Mouse (Mus musculus): ENCODE data around the gene Ntm. TPM values are rescaled to one million over a fixed set of nuclear protein-coding genes. Genes with fewer than 3 reads are reported as not detected.

Gene Ntm
- polyA plus RNA-seq, 1 experiment from 2014 or later = 248 TPM

DNA sequence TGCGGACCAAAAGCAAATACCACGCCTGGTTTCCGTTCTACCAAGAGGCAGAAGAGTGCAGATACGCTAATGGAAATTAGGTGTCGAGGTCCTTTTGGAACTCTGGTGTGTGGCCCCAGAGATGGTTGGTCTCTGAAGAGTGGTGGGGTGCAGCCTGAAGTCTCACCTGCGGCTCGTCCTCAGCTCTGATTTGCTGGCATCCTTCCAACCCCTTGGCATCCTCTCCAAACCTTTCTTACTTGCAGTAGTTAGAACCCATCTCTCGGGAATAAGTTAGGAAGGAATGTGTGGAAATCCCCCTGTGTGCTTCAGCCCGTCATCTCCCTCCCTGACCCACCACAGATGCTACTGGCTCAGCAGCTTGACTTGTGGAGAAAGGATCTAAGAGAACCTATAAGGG, 367.6 kb downstream of the Ntm start:
- H3K4me1 ChIP-seq = peaks cover 34% of the 10 kb centered on the region
- H3K4me3 ChIP-seq (replicated peaks) = no peak overlapping the region
- ATAC-seq (ENCODE audit: low FRiP score) = no peak
- WGBS = 83% methylated on average over 9 of the region's 9 CpGs
- no peaks in the 10 kb centered on the region for H3K36me3 ChIP-seq
- no peaks in the 10 kb centered on the region for H3K27me3 ChIP-seq (replicated peaks)
- H3K9ac ChIP-seq (replicated peaks) = no peak overlapping the region
- no peaks in the 10 kb centered on the region for H3K9me3 ChIP-seq (replicated peaks)
- H3K4me2 ChIP-seq = no peak overlapping the region
- peak overlapping the region; percentile 37; the same call in 1 of the 2 replicates for H3K27ac ChIP-seq (replicated peaks)

DNA sequence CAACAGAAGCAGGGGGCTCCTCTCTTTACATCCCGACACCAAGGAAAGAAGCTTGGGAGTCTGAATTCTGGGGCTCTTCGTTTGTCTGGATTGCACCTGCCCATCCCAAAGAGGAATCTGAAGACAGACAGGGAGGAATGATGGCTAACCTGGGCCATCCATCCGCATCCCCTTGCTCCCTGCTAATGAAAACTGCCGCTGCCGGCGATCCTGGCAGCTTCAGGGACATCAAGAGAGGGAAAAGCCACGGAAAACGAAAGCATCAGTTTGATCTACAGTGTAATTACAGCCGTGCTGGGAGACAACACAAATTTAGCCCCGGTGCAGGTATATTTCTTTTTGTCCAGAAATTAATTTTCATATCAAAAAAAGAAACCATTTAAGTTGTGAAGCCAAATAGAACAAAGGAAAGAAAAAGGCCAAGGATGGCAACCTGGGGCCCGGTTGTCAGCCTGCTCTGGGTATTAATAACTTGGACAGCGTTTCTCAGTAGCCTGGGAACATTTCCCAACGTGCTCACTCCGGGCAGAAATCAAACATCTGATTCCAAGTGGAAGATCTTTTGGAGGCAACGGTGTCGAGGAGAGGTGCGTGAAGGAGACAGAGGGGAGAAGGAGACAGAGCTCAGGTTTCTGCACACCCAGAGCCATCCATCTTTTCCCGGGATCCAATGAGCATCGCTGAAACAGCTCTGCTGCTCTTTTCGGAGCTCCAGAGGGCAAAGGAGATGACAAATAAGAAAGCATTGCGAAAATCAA, 368.2 kb downstream of the Ntm start:
- no peaks in the 10 kb centered on the region for H3K9me3 ChIP-seq (replicated peaks)
- H3K27ac ChIP-seq (replicated peaks) = peak overlapping the region; percentile 37; the same call in 1 of the 2 replicates
- H3K36me3 ChIP-seq = no peaks in the 10 kb centered on the region
- H3K9ac ChIP-seq (replicated peaks) = no peak overlapping the region
- 47% methylated on average over 21 of the region's 21 CpGs for WGBS
- H3K27me3 ChIP-seq (replicated peaks) = no peaks in the 10 kb centered on the region
- no peak overlapping the region for H3K4me2 ChIP-seq
- ATAC-seq (ENCODE audit: low FRiP score) = no peak
- peaks cover 34% of the 10 kb centered on the region for H3K4me1 ChIP-seq
- no peak overlapping the region for H3K4me3 ChIP-seq (replicated peaks)

DNA sequence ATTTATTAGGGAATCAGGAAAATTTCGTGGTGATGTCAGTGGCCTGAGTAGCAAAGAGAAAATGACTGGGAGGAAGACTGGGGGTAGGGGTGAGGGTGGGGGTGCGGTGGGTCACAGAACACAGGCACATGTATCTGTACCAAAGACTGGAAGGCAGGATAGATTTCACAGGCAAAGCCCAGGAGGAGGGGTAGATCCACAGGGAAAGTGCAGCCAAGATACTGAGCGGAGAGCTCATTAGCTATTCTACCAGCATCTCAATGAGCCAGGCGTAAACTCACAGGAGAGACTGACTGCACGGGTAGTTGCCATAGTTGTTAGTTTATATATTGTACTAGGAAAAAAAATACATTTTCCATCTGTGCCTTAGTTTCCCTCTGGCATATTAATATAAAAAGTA, 375.6 kb downstream of the Ntm start:
- H3K27me3 ChIP-seq (replicated peaks) = no peaks in the 10 kb centered on the region
- no peak overlapping the region for H3K27ac ChIP-seq (replicated peaks)
- no peaks in the 10 kb centered on the region for H3K36me3 ChIP-seq
- H3K9ac ChIP-seq (replicated peaks) = no peak overlapping the region
- no peak overlapping the region for H3K4me3 ChIP-seq (replicated peaks)
- H3K4me2 ChIP-seq = no peak overlapping the region
- ATAC-seq (ENCODE audit: low FRiP score) = no peak; the same call in 1 of the 2 replicates
- H3K9me3 ChIP-seq (replicated peaks) = no peaks in the 10 kb centered on the region
- peaks cover 12% of the 10 kb centered on the region for H3K4me1 ChIP-seq
- WGBS = 35% methylated on average over 5 of the region's 5 CpGs

DNA sequence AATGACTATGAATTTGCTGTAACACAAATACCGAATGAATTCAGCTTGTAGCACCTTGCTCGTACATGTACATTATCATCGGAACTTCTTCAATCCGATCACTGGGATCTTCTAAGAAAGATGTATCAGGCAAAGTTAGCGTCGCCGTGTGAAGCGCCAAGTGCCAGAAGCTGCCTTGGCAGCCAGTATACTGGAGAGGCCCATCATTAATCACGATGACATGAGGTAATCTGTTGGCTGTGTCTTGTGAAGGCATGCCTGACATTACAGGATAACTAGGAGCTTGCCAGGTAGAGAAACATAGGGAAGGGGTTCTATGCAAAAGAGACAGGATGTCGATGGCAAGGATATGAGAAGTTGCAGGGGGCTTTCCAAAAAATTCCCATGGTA, 376.6 kb downstream of the Ntm start:
- no peak overlapping the region for H3K4me3 ChIP-seq (replicated peaks)
- peaks cover 12% of the 10 kb centered on the region for H3K4me1 ChIP-seq
- no peak for ATAC-seq (ENCODE audit: low FRiP score)
- 87% methylated on average over 10 of the region's 10 CpGs for WGBS
- H3K9me3 ChIP-seq (replicated peaks) = no peaks in the 10 kb centered on the region
- no peak overlapping the region for H3K27ac ChIP-seq (replicated peaks)
- no peak overlapping the region for H3K9ac ChIP-seq (replicated peaks)
- H3K4me2 ChIP-seq = no peak overlapping the region
- H3K36me3 ChIP-seq = no peaks in the 10 kb centered on the region
- no peaks in the 10 kb centered on the region for H3K27me3 ChIP-seq (replicated peaks)

DNA sequence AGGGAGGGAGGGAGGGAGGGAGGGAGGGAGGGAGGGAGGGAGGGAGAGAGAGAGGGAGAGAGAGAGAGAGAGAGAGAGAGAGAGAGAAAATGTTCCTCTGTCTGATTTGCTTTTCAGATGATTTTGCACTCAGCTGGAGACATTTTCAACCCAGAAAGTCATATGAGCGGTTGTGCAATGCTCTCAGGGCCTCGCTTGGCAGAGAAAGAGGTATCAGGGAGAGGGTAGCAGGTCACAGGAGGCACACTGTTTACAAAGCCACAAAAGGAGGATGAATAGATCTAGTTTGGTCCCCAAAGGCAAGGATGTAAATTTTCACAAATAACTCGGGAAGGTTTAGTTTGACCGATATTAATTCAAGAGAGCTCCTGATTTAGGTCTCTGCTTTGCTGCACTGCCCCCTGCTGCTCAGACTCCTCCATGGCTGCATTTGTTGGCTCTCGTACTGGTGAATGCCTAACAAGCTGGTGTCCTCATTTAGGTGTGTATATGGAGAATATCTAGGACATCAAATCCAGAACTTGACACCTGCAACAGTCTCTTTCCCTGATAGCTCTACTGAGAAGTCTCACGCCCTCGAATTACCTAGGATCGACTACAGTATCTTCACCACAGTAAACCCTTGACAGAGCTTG, 377.1 kb downstream of the Ntm start:
- Histone ChIP-seq H3K4me1 (peaks cover 12% of the 10 kb centered on the region), H3K27ac (replicated peaks) (no peak overlapping the region), H3K4me3 (replicated peaks) (no peak overlapping the region), H3K36me3 (no peaks in the 10 kb centered on the region), H3K9ac (replicated peaks) (no peak overlapping the region), H3K9me3 (replicated peaks) (no peaks in the 10 kb centered on the region), H3K27me3 (replicated peaks) (no peaks in the 10 kb centered on the region), H3K4me2 (no peak overlapping the region)
- 53% methylated on average over 8 of the region's 8 CpGs for WGBS
- no peak; the same call in 1 of the 2 replicates for ATAC-seq (ENCODE audit: low FRiP score)

DNA sequence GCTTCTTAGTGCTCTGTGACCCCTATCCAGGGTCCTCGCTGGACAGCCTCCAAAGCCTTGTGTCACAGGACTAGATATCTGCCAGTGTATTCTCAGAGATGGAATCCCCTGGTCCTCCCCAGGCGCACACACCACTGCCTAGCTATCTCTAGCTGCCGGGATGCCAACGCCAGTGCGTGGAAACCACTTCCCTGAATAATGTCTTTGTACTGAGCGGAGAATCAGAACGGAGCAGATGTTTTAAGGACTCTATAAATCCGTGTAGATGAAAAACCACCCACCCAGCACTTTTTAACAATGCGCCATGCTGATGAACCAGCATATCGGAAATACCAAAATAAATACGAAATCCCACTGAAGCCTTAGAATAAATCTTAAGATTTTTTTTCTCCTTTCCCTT, 384.7 kb downstream of the Ntm start:
- no peak overlapping the region for H3K27ac ChIP-seq (replicated peaks)
- WGBS = 59% methylated on average over 11 of the region's 11 CpGs

DNA sequence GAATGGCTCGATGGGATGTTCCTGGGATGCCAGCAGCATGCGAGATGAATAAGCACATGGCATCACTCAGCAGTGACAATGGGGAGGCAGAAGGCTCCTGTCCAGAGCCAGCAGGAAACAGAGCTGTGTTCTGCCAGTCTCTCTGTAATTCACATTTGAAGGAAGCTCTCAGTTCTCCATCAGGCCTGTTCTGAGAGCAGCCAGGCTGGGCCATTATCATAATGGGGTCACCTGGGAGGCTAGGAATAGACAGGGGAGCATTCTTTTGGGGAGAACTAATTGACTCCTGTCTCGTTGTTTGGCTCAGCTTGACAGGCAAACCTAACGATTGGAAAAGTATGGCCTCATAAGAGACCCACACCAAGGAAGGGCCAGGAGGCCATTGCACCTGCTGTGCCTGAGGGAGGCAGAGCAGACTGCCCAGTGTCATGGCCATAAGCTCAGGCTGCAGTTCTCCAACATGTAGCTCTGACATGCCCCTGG, 386.8 kb downstream of the Ntm start:
- 0 out of 2 replicates have a peak overlapping the region, but pooled peaks have one; percentile 9 for H3K27ac ChIP-seq (replicated peaks)
- no peak overlapping the region for H3K4me3 ChIP-seq (replicated peaks)
- H3K27me3 ChIP-seq (replicated peaks) = no peaks in the 10 kb centered on the region
- H3K9me3 ChIP-seq (replicated peaks) = no peaks in the 10 kb centered on the region
- WGBS = 23% methylated on average over 4 of the region's 4 CpGs
- H3K36me3 ChIP-seq = no peaks in the 10 kb centered on the region
- H3K9ac ChIP-seq (replicated peaks) = no peak overlapping the region
- ATAC-seq (ENCODE audit: low FRiP score) = no peak
- no peak overlapping the region for H3K4me2 ChIP-seq
- peaks cover 11% of the 10 kb centered on the region for H3K4me1 ChIP-seq

More for the DNA sequence above, 384.7 kb downstream of the Ntm start:
- Histone ChIP-seq H3K9me3 (replicated peaks) (no peaks in the 10 kb centered on the region), H3K27me3 (replicated peaks) (no peaks in the 10 kb centered on the region), H3K36me3 (no peaks in the 10 kb centered on the region), H3K4me1 (peaks cover 11% of the 10 kb centered on the region), H3K4me3 (replicated peaks) (no peak overlapping the region), H3K9ac (replicated peaks) (no peak overlapping the region), H3K4me2 (no peak overlapping the region)
- no peak for ATAC-seq (ENCODE audit: low FRiP score)

DNA sequence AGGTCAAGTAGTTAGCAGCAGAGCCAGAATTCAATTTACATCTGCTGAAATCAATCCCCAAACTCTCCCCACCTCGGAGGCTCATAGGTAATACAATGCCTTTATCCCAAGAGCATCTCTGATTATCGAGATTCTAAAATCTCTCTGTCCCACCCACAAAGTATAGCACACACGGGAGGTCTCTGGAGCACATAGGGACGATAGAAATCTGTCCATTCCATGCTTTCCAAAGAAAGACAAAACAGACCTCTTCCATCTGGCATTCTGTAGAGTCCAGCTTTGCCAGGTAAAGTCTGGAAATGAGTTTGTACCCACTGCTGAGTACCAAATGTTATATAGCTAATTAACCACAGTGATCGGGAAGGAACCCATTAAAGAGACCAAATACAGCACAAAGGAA, 388.4 kb downstream of the Ntm start:
- Histone ChIP-seq H3K9me3 (replicated peaks) (no peaks in the 10 kb centered on the region), H3K27me3 (replicated peaks) (no peaks in the 10 kb centered on the region), H3K27ac (replicated peaks) (no peak overlapping the region), H3K9ac (replicated peaks) (no peak overlapping the region), H3K4me1 (peaks cover 11% of the 10 kb centered on the region), H3K4me2 (no peak overlapping the region), H3K4me3 (replicated peaks) (no peak overlapping the region), H3K36me3 (no peaks in the 10 kb centered on the region)
- 67% methylated on average over 5 of the region's 5 CpGs for whole genome bisulfite sequencing
- no peak for ATAC-seq (ENCODE audit: low FRiP score)

DNA sequence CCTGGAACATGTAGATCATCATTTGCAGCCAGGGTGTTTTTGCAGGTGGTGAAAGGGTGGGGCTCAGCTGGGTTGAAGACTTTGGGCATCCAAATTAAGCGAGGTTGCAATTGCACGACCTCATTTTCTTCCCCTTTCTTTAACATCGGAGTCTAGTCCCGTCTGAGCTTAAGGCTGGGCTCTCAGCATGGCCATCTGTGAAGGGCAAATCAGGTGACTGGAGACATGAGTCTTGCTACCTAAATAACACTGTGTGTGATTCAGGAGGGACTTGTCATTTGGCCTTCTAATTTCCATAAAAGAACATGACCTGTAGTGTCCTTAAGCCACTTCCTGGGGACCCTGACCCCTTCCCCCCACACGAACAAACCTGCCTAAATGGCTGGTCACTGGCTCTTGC, 394.4 kb downstream of the Ntm start:
- H3K27ac ChIP-seq (replicated peaks) = no peak overlapping the region
- no peaks in the 10 kb centered on the region for H3K36me3 ChIP-seq
- no peaks in the 10 kb centered on the region for H3K27me3 ChIP-seq (replicated peaks)
- no peak overlapping the region for H3K4me3 ChIP-seq (replicated peaks)
- H3K9ac ChIP-seq (replicated peaks) = no peak overlapping the region; the same call in 1 of the 2 replicates
- WGBS = 70% methylated on average over 5 of the region's 5 CpGs
- no peaks in the 10 kb centered on the region for H3K9me3 ChIP-seq (replicated peaks)
- no peak overlapping the region for H3K4me2 ChIP-seq
- ATAC-seq (ENCODE audit: low FRiP score) = no peak
- 0 out of 2 replicates have a peak, but pooled peaks cover 8% of the 10 kb centered on the region for H3K4me1 ChIP-seq

DNA sequence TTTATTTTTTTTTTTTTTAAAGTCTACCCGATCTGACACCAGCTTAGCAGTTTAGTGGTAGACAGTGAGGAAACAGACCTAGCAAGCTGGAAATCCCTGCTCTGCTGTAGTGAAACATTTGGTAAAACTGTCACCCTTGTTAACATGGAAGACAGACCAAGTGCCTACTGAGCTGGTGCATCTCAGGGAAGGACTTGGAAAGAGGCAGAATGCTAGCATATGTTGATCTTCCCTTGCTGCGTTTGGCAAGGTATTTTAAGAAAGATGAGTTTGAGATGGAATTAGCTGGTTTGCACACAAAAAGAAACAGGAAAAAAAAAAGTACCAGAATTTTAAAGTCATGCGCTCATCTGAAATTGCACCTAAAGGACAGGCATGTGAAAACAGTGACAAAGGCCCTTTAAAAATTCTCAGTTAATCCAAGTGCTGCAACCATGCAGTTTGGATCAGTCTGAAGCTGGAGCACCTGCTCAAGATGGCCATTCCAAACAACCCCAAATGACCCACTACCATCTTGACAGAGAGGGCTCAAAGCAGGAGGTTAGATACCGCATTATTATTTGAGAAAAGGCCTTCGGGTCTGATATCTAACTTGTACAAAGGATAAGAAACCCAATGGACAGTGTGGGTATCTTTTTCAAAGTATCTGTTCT, 400.4 kb downstream of the Ntm start:
- H3K4me3 ChIP-seq (replicated peaks) = no peak overlapping the region
- 0 out of 2 replicates have a peak, but pooled peaks cover 5% of the 10 kb centered on the region for H3K4me1 ChIP-seq
- no peak overlapping the region for H3K9ac ChIP-seq (replicated peaks)
- H3K27ac ChIP-seq (replicated peaks) = no peak overlapping the region
- no peaks in the 10 kb centered on the region for H3K27me3 ChIP-seq (replicated peaks)
- ATAC-seq (ENCODE audit: low FRiP score) = no peak
- no peaks in the 10 kb centered on the region for H3K36me3 ChIP-seq
- 91% methylated on average over 5 of the region's 5 CpGs for WGBS
- H3K4me2 ChIP-seq = no peak overlapping the region
- H3K9me3 ChIP-seq (replicated peaks) = no peaks in the 10 kb centered on the region

DNA sequence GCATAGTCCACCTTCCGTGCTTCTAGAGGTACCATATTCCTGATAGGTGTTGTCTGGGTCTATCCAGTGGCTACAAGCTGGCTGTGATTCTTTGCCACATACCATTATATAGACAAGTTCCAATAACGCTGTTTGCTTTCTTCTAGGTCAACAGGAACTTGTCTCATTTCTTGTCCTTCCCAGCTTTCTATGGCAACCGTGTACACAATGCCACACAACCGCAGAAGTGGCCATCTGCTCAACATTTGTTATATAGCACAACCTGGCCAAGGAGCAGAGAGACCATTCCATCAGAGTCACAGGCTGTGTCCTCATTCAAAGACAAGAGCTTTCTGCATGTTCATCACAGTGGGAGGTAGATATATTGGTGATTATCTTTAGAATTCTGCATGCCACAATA, 404.0 kb downstream of the Ntm start:
- H3K9ac ChIP-seq (replicated peaks) = no peak overlapping the region
- 76% methylated on average over 4 of the region's 4 CpGs for WGBS
- ATAC-seq (ENCODE audit: low FRiP score) = no peak
- H3K4me3 ChIP-seq (replicated peaks) = no peak overlapping the region
- 0 out of 2 replicates have a peak, but pooled peaks cover 4% of the 10 kb centered on the region for H3K4me1 ChIP-seq
- H3K9me3 ChIP-seq (replicated peaks) = no peaks in the 10 kb centered on the region
- no peaks in the 10 kb centered on the region for H3K36me3 ChIP-seq
- no peaks in the 10 kb centered on the region for H3K27me3 ChIP-seq (replicated peaks)
- H3K27ac ChIP-seq (replicated peaks) = no peak overlapping the region
- no peak overlapping the region for H3K4me2 ChIP-seq

All from neural tube, embryonic 15.5 days (tissue).